Mouse (Mus musculus): Measurements from ENCODE around the gene Engase. TPM values are rescaled to one million over a fixed set of nuclear protein-coding genes. Genes with fewer than 3 reads are reported as not detected.

The Engase gene
- polyA plus RNA-seq, 1 experiment: 5.1 TPM

Other genes starting within 250 kb of the Engase start
- gene Cyth1, start 228.2 kb upstream of the Engase start, polyA plus RNA-seq (2012; fragmentation: generic; extraction: Trizol): 16.1 TPM
- gene Usp36, start 186.6 kb upstream of the Engase start, polyA plus RNA-seq (2012; fragmentation: generic; extraction: Trizol): 19.5 TPM
- gene Cep295nl, start 134.3 kb upstream of the Engase start, polyA plus RNA-seq (2012; fragmentation: generic; extraction: Trizol): 0.60 TPM
- gene Timp2, start 121.1 kb upstream of the Engase start, polyA plus RNA-seq (2012; fragmentation: generic; extraction: Trizol): 321 TPM
- gene Lgals3bp, start 74.7 kb upstream of the Engase start, polyA plus RNA-seq (2012; fragmentation: generic; extraction: Trizol): 16.4 TPM
- gene Cant1, start 57.7 kb upstream of the Engase start, polyA plus RNA-seq (2012; fragmentation: generic; extraction: Trizol): 33.7 TPM
- 9.8 TPM for gene C1qtnf1, start 48.6 kb upstream of the Engase start, polyA plus RNA-seq (2012; fragmentation: generic; extraction: Trizol)

Measured in myocyte (in vitro differentiated cells).